ENCODE assay signal across 8 mouse cellular contexts in genomic region chr4:114300390-114301012, GRCm38 (mm10).
DNase-seq lines count a peak whose midpoint lies in the region; ATAC-seq and TF ChIP-seq lines count a peak whose summit lies in the region.

No protein-coding gene starts in this region.

- no peaks in the 10 kb centered on the region for H3K36me3 ChIP-seq in heart, embryonic 11.5 days (ENCODE audit: control insufficient read depth, insufficient read depth, low read length)
- H3K36me3 ChIP-seq in intestine, embryonic 16.5 days (ENCODE audit: control insufficient read depth, insufficient read depth, low read length) = no peaks in the 10 kb centered on the region
- no peaks in the 10 kb centered on the region for H3K36me3 ChIP-seq in midbrain, embryonic 15.5 days (replicated peaks)

- H3K9ac ChIP-seq in heart, embryonic 11.5 days (ENCODE audit: low read depth, low read length) = no peak overlapping the region
- no peak overlapping the region for H3K9ac ChIP-seq in intestine, embryonic 16.5 days (ENCODE audit: low read depth, low read length)
- H3K9ac ChIP-seq in midbrain, embryonic 15.5 days = no peak overlapping the region

- H3K27me3 ChIP-seq in heart, embryonic 11.5 days (ENCODE audit: control insufficient read depth, insufficient read depth, low read length) = no peaks in the 10 kb centered on the region; the same call in 1 of the 2 replicates
- H3K27me3 ChIP-seq in intestine, embryonic 16.5 days (replicated peaks; ENCODE audit: control insufficient read depth, insufficient read depth, low read length) = no peaks in the 10 kb centered on the region
- no peaks in the 10 kb centered on the region for H3K27me3 ChIP-seq in midbrain, embryonic 15.5 days (replicated peaks)

- peak; percentile 35; the same call in 1 of the 2 replicates for TF ChIP-seq CTCF in brain, embryonic 14.5 days (IDR thresholded peaks at IDR 0.05; ENCODE audit: borderline replicate concordance, extremely low read depth, insufficient read depth, insufficient read length)

- 48% methylated on average over 3 of the region's 3 CpGs for WGBS in heart, embryonic 11.5 days (ENCODE audit: insufficient replicate concordance)
- WGBS in intestine, embryonic 16.5 days = 42% methylated on average over 3 of the region's 3 CpGs
- 40% methylated on average over 3 of the region's 3 CpGs for WGBS in midbrain, embryonic 15.5 days

- no peak overlapping the region for H3K4me2 ChIP-seq in heart, embryonic 11.5 days
- H3K4me2 ChIP-seq in intestine, embryonic 16.5 days (ENCODE audit: low read depth, low read length) = no peak overlapping the region
- no peak overlapping the region for H3K4me2 ChIP-seq in midbrain, embryonic 15.5 days

- peak; percentile 6 to 33 for DNase-seq in heart, adult 18-20 months
- peak; percentile 78 for DNase-seq in 3T3-L1 (ENCODE audit: low read depth, low spot score)
- DNase-seq in brain, embryonic 14.5 days (ENCODE audit: low read depth) = peak; percentile 47
- no peak for DNase-seq in cerebellum, adult 9-11 months
- no peak for DNase-seq in adrenal gland, adult 18-20 months (ENCODE audit: low spot score in 2 of 2)

- H3K9me3 ChIP-seq in heart, embryonic 11.5 days (replicated peaks; ENCODE audit: control insufficient read depth, low read length) = no peaks in the 10 kb centered on the region
- no peaks in the 10 kb centered on the region for H3K9me3 ChIP-seq in intestine, embryonic 16.5 days (ENCODE audit: control insufficient read depth, low read length)
- no peaks in the 10 kb centered on the region for H3K9me3 ChIP-seq in midbrain, embryonic 15.5 days

- no peak for ATAC-seq in heart, embryonic 11.5 days (replicated peaks; ENCODE audit: insufficient number of reproducible peaks, low FRiP score, low TSS enrichment)
- peak; percentile 36 for ATAC-seq in intestine, embryonic 16.5 days
- 0 out of 2 replicates have a peak, but pooled peaks have one; percentile 50 for ATAC-seq in midbrain, embryonic 15.5 days (replicated peaks)

- no peak overlapping the region for H3K27ac ChIP-seq in heart, embryonic 11.5 days (ENCODE audit: low read depth, low read length)
- H3K27ac ChIP-seq in intestine, embryonic 16.5 days (ENCODE audit: low read length) = no peak overlapping the region
- no peak overlapping the region for H3K27ac ChIP-seq in midbrain, embryonic 15.5 days

- no peak for TF ChIP-seq POLR2A in brain, embryonic 14.5 days (IDR thresholded peaks at IDR 0.05; ENCODE audit: borderline replicate concordance, extremely low read depth, insufficient read depth, insufficient read length, poor library complexity, severe bottlenecking)

- no peak overlapping the region for H3K4me3 ChIP-seq in heart, embryonic 11.5 days (ENCODE audit: low read depth, low read length)
- H3K4me3 ChIP-seq in intestine, embryonic 16.5 days (ENCODE audit: low read length) = no peak overlapping the region
- H3K4me3 ChIP-seq in midbrain, embryonic 15.5 days = no peak overlapping the region

- H3K4me1 ChIP-seq in heart, embryonic 11.5 days (ENCODE audit: control insufficient read depth, insufficient read depth, low read length) = no peaks in the 10 kb centered on the region
- no peaks in the 10 kb centered on the region for H3K4me1 ChIP-seq in intestine, embryonic 16.5 days (ENCODE audit: control insufficient read depth, insufficient read depth, low read length)
- no peaks in the 10 kb centered on the region for H3K4me1 ChIP-seq in midbrain, embryonic 15.5 days

Comparison
In these comparisons a context has a peak if more than half of its experiments do, and no peak if none do; other contexts are left out.
1. DNase-seq: peak in heart, adult 18-20 months (2 of 2), 3T3-L1 (single experiment) and brain, embryonic 14.5 days (single experiment); none in cerebellum, adult 9-11 months (single experiment) and adrenal gland, adult 18-20 months (0 of 2).